Comparison of ENCODE assay signal across 29 mouse cellular contexts in genomic region chr12:119224699-119225098, GRCm38 (mm10). TPM values are rescaled to one million over a fixed set of nuclear protein-coding genes. Genes with fewer than 3 reads are reported as not detected.
"Had no signal": no experiment of that assay in that cellular context is flagged by ENCODE, and none has a peak within 500 bp of the region (broad histone marks: within the 10 kb centered on the region; RNA-seq: fewer than 3 reads in every experiment).

No protein-coding gene starts in this region.

- H3K27me3 ChIP-seq: embryonic facial prominence, embryonic 12.5 days; embryonic facial prominence, embryonic 13.5 days; embryonic facial prominence, embryonic 15.5 days; forebrain, embryonic 12.5 days; forebrain, embryonic 13.5 days had no signal

- H3K27ac ChIP-seq: embryonic facial prominence, embryonic 10.5 days; embryonic facial prominence, embryonic 12.5 days; embryonic facial prominence, embryonic 13.5 days; embryonic facial prominence, embryonic 15.5 days; forebrain, embryonic 10.5 days; forebrain, embryonic 12.5 days; forebrain, embryonic 13.5 days; gastrocnemius, adult 2 months; heart, adult 2 months had no signal

- H3K9me3 ChIP-seq: embryonic facial prominence, embryonic 10.5 days; embryonic facial prominence, embryonic 12.5 days; embryonic facial prominence, embryonic 13.5 days; embryonic facial prominence, embryonic 15.5 days; forebrain, embryonic 10.5 days; forebrain, embryonic 12.5 days; forebrain, embryonic 13.5 days had no signal

- H3K4me1 ChIP-seq: embryonic facial prominence, embryonic 10.5 days; embryonic facial prominence, embryonic 12.5 days; embryonic facial prominence, embryonic 13.5 days; embryonic facial prominence, embryonic 15.5 days; forebrain, embryonic 10.5 days; forebrain, embryonic 12.5 days; forebrain, embryonic 13.5 days had no signal

- H3K9ac ChIP-seq: embryonic facial prominence, embryonic 12.5 days; embryonic facial prominence, embryonic 13.5 days; embryonic facial prominence, embryonic 15.5 days; forebrain, embryonic 12.5 days; forebrain, embryonic 13.5 days; forebrain, postnatal 0 days had no signal

- H3K4me2 ChIP-seq: embryonic facial prominence, embryonic 12.5 days; embryonic facial prominence, embryonic 13.5 days; embryonic facial prominence, embryonic 15.5 days; forebrain, embryonic 12.5 days; forebrain, embryonic 13.5 days had no signal

- H3K36me3 ChIP-seq: embryonic facial prominence, embryonic 10.5 days; embryonic facial prominence, embryonic 12.5 days; embryonic facial prominence, embryonic 13.5 days; embryonic facial prominence, embryonic 15.5 days had no signal

- ATAC-seq: forebrain, embryonic 13.5 days; forebrain, embryonic 14.5 days; forebrain, embryonic 16.5 days; forebrain, postnatal 0 days had no signal

- DNase-seq: cerebellum, adult 18-20 months; cerebellum, adult 2 months; cerebellum, adult 8-10 months; cerebellum, adult 9-10 months; cerebellum, adult 9-11 months; cerebellum, postnatal 10 days; cerebellum, postnatal 14 days; cerebellum, postnatal 25 days; cerebellum, postnatal 36 days; embryo, embryonic 11 days; forebrain, postnatal 0 days; gastrocnemius, adult 2 months; gastrocnemius, postnatal 10 days; gastrocnemius, postnatal 14 days; gastrocnemius, postnatal 25 days; gastrocnemius, postnatal 36 days; heart, adult 11 months; heart, adult 18-20 months; heart, adult 2 months had no signal

- H3K4me3 ChIP-seq: embryonic facial prominence, embryonic 10.5 days; embryonic facial prominence, embryonic 12.5 days; embryonic facial prominence, embryonic 13.5 days; embryonic facial prominence, embryonic 15.5 days; erythroblast, embryonic 14.5 days; forebrain, embryonic 10.5 days; forebrain, embryonic 12.5 days; forebrain, embryonic 13.5 days; gastrocnemius, adult 2 months; heart, adult 2 months had no signal

RNA-seq across cellular contexts. Expression of gene Itgb8, which starts 13.9 kb away (rescaled TPM):
- polyA plus RNA-seq: erythroblast, embryonic 14.5 days had no signal
